ENCODE assay signal across 9 mouse cellular contexts in genomic region chr10:80166136-80166535, GRCm38 (mm10). TPM values are rescaled to one million over a fixed set of nuclear protein-coding genes. Genes with fewer than 3 reads are reported as not detected.
DNase-seq lines count a peak whose midpoint lies in the region; ATAC-seq and TF ChIP-seq lines count a peak whose summit lies in the region.
"Not testable (repeated sequence)": the region's sequence is repeated elsewhere in the genome, so short reads cannot be mapped to it uniquely, and the experiment has no call there.
"Had no signal": no experiment of that assay in that cellular context is flagged by ENCODE, and none has a peak within 500 bp of the region (broad histone marks: within the 10 kb centered on the region; RNA-seq: fewer than 3 reads in every experiment).

No protein-coding gene starts in this region.

- WGBS in embryonic facial prominence, embryonic 15.5 days: 86% methylated on average over 4 of the region's 4 CpGs
- WGBS in heart, embryonic 10.5 days: 77% methylated on average over 4 of the region's 4 CpGs
- 82% methylated on average over 4 of the region's 4 CpGs for WGBS in hindbrain, embryonic 13.5 days
- WGBS in kidney, embryonic 16.5 days: 92% methylated on average over 4 of the region's 4 CpGs
- 86% methylated on average over 4 of the region's 4 CpGs for WGBS in liver, embryonic 13.5 days (ENCODE audit: insufficient replicate concordance)
- WGBS in midbrain, embryonic 13.5 days: 80% methylated on average over 4 of the region's 4 CpGs
- WGBS in olfactory bulb, adult 2 months: 85% methylated on average over 4 of the region's 4 CpGs

- not testable (repeated sequence) for H3K9me3 ChIP-seq in E14TG2a.4 (ENCODE audit: low read length); embryonic facial prominence, embryonic 15.5 days (replicated peaks); heart, embryonic 10.5 days; hindbrain, embryonic 13.5 days; kidney, embryonic 16.5 days (ENCODE audit: low read length); liver, embryonic 13.5 days (replicated peaks); midbrain, embryonic 13.5 days

- TF ChIP-seq CTCF in E14TG2a.4 (conservative IDR thresholded peaks at IDR 0.05; ENCODE audit: low read length); olfactory bulb, adult 2 months (IDR thresholded peaks at IDR 0.05; ENCODE audit: insufficient read depth, low read depth, low read length): not testable (repeated sequence)

- peaks cover 87% of the 10 kb centered on the region for H3K4me1 ChIP-seq in E14TG2a.4 (replicated peaks; ENCODE audit: low read depth, low read length)
- H3K4me1 ChIP-seq in embryonic facial prominence, embryonic 15.5 days: peaks cover 75% of the 10 kb centered on the region
- H3K4me1 ChIP-seq in heart, embryonic 10.5 days: peaks cover 74% of the 10 kb centered on the region
- H3K4me1 ChIP-seq in hindbrain, embryonic 13.5 days (replicated peaks): peaks cover 67% of the 10 kb centered on the region
- H3K4me1 ChIP-seq in kidney, embryonic 16.5 days (ENCODE audit: insufficient read depth, low read length): peaks cover 75% of the 10 kb centered on the region
- peaks cover 80% of the 10 kb centered on the region for H3K4me1 ChIP-seq in liver, embryonic 13.5 days (replicated peaks)
- peaks cover 63% of the 10 kb centered on the region for H3K4me1 ChIP-seq in midbrain, embryonic 13.5 days (replicated peaks)
- peaks cover 58% of the 10 kb centered on the region for H3K4me1 ChIP-seq in olfactory bulb, adult 2 months (ENCODE audit: control insufficient read depth, insufficient read depth, low read length)

- not testable (repeated sequence) for ATAC-seq in embryonic facial prominence, embryonic 15.5 days (ENCODE audit: insufficient number of reproducible peaks, low FRiP score, low TSS enrichment, low read depth); hindbrain, embryonic 13.5 days (ENCODE audit: low FRiP score); kidney, embryonic 16.5 days (ENCODE audit: low FRiP score, low TSS enrichment); liver, embryonic 13.5 days (ENCODE audit: low read depth); midbrain, embryonic 13.5 days

- not testable (repeated sequence) for H3K27me3 ChIP-seq in E14TG2a.4 (ENCODE audit: insufficient read depth, low read length); embryonic facial prominence, embryonic 15.5 days; heart, embryonic 10.5 days (ENCODE audit: insufficient read depth, poor library complexity, severe bottlenecking); hindbrain, embryonic 13.5 days; kidney, embryonic 16.5 days (ENCODE audit: insufficient read depth, low read length); liver, embryonic 13.5 days; midbrain, embryonic 13.5 days

- H3K9ac ChIP-seq in embryonic facial prominence, embryonic 15.5 days: not testable (repeated sequence)
- H3K9ac ChIP-seq in hindbrain, embryonic 13.5 days: peak overlapping the region; percentile 75
- peak overlapping the region; percentile 100 for H3K9ac ChIP-seq in kidney, embryonic 16.5 days (replicated peaks; ENCODE audit: low read length)
- peak overlapping the region; percentile 62; the same call in 1 of the 2 replicates for H3K9ac ChIP-seq in liver, embryonic 13.5 days
- peak overlapping the region; percentile 50 for H3K9ac ChIP-seq in midbrain, embryonic 13.5 days (replicated peaks)

- H3K4me2 ChIP-seq in embryonic facial prominence, embryonic 15.5 days (replicated peaks): peak overlapping the region; percentile 84; the same call in 1 of the 2 replicates
- H3K4me2 ChIP-seq in hindbrain, embryonic 13.5 days: peak overlapping the region; percentile 75
- peak overlapping the region; percentile 92 for H3K4me2 ChIP-seq in kidney, embryonic 16.5 days (replicated peaks; ENCODE audit: low read depth, low read length)
- peak overlapping the region; percentile 96 for H3K4me2 ChIP-seq in liver, embryonic 13.5 days
- peak overlapping the region; percentile 79 for H3K4me2 ChIP-seq in midbrain, embryonic 13.5 days (replicated peaks)

- H3K4me3 ChIP-seq in E14TG2a.4 (replicated peaks; ENCODE audit: low read length): peak overlapping the region; percentile 74
- not testable (repeated sequence) for H3K4me3 ChIP-seq in embryonic facial prominence, embryonic 15.5 days (replicated peaks); kidney, embryonic 16.5 days (ENCODE audit: low read length); liver, embryonic 13.5 days (replicated peaks)
- H3K4me3 ChIP-seq in heart, embryonic 10.5 days: peak overlapping the region; percentile 65
- peak overlapping the region; percentile 42 for H3K4me3 ChIP-seq in hindbrain, embryonic 13.5 days
- peak overlapping the region; percentile 2; the same call in 1 of the 2 replicates for H3K4me3 ChIP-seq in midbrain, embryonic 13.5 days (replicated peaks)
- 0 out of 2 replicates have a peak overlapping the region, but pooled peaks have one; percentile 6 for H3K4me3 ChIP-seq in olfactory bulb, adult 2 months (ENCODE audit: insufficient read depth, low read depth, low read length)

- not testable (repeated sequence) for DNase-seq in heart, embryonic 10.5 days (ENCODE audit: low spot score); liver, embryonic 13.5 days

- TF ChIP-seq POLR2A in olfactory bulb, adult 2 months (IDR thresholded peaks at IDR 0.05; ENCODE audit: insufficient read depth, low read depth, low read length): not testable (repeated sequence)

- peak overlapping the region; percentile 53 for H3K27ac ChIP-seq in embryonic facial prominence, embryonic 15.5 days (replicated peaks)
- H3K27ac ChIP-seq in heart, embryonic 10.5 days: peak overlapping the region; percentile 100
- peak overlapping the region; percentile 100 for H3K27ac ChIP-seq in hindbrain, embryonic 13.5 days
- H3K27ac ChIP-seq in kidney, embryonic 16.5 days (ENCODE audit: low read length): peak overlapping the region; percentile 70
- peak overlapping the region; percentile 84 for H3K27ac ChIP-seq in liver, embryonic 13.5 days
- H3K27ac ChIP-seq in midbrain, embryonic 13.5 days: peak overlapping the region; percentile 91
- peak overlapping the region; percentile 87 for H3K27ac ChIP-seq in olfactory bulb, adult 2 months (ENCODE audit: insufficient read depth, low read depth, low read length)

- peaks cover 26% of the 10 kb centered on the region for H3K36me3 ChIP-seq in E14TG2a.4 (ENCODE audit: insufficient read depth, low read length)
- peaks cover 14% of the 10 kb centered on the region for H3K36me3 ChIP-seq in embryonic facial prominence, embryonic 15.5 days
- peaks cover 16% of the 10 kb centered on the region for H3K36me3 ChIP-seq in heart, embryonic 10.5 days
- peaks cover 15% of the 10 kb centered on the region for H3K36me3 ChIP-seq in hindbrain, embryonic 13.5 days
- peaks cover 15% of the 10 kb centered on the region for H3K36me3 ChIP-seq in kidney, embryonic 16.5 days (ENCODE audit: insufficient read depth, low read length)
- peaks cover 17% of the 10 kb centered on the region for H3K36me3 ChIP-seq in liver, embryonic 13.5 days
- H3K36me3 ChIP-seq in midbrain, embryonic 13.5 days: peaks cover 15% of the 10 kb centered on the region

RNA-seq across cellular contexts. Expression of gene Cirbp, which starts 0.4 kb away (rescaled TPM):
- polyA plus RNA-seq in embryonic facial prominence, embryonic 15.5 days (2015; fragmentation: Nextera tagmentation; extraction: Ambion mirVana): 102 and 116 TPM in 2 replicates
- 85.7 and 98.0 TPM in 2 replicates for polyA plus RNA-seq in heart, embryonic 10.5 days (2016; fragmentation: Nextera tagmentation; extraction: Ambion mirVana)
- polyA plus RNA-seq in hindbrain, embryonic 13.5 days (2015; fragmentation: Nextera tagmentation; extraction: Ambion mirVana): 364 and 409 TPM in 2 replicates
- polyA plus RNA-seq in kidney, embryonic 16.5 days (2015; fragmentation: Nextera tagmentation; extraction: Ambion mirVana): 96.2 and 101 TPM in 2 replicates
- polyA plus RNA-seq in liver, embryonic 13.5 days (2015; fragmentation: Nextera tagmentation; extraction: Ambion mirVana): 19.5 and 21.9 TPM in 2 replicates
- polyA plus RNA-seq in midbrain, embryonic 13.5 days (2015; fragmentation: Nextera tagmentation; extraction: Ambion mirVana): 354 and 412 TPM in 2 replicates
- not detected in 2 replicates for polyA plus RNA-seq in olfactory bulb, adult 2 months (2012; ENCODE audit: insufficient read depth, insufficient read length, low replicate concordance, missing spikeins)

RNA-seq across cellular contexts. Expression of gene 1600002K03Rik, which starts 6.6 kb away (rescaled TPM):
- polyA plus RNA-seq in embryonic facial prominence, embryonic 15.5 days (2015; fragmentation: Nextera tagmentation; extraction: Ambion mirVana): 12.0 and 13.6 TPM in 2 replicates
- polyA plus RNA-seq in heart, embryonic 10.5 days (2016; fragmentation: Nextera tagmentation; extraction: Ambion mirVana): 11.7 and 13.9 TPM in 2 replicates
- 11.9 and 14.1 TPM in 2 replicates for polyA plus RNA-seq in hindbrain, embryonic 13.5 days (2015; fragmentation: Nextera tagmentation; extraction: Ambion mirVana)
- polyA plus RNA-seq in kidney, embryonic 16.5 days (2015; fragmentation: Nextera tagmentation; extraction: Ambion mirVana): 15.2 and 15.3 TPM in 2 replicates
- 14.8 and 15.1 TPM in 2 replicates for polyA plus RNA-seq in liver, embryonic 13.5 days (2015; fragmentation: Nextera tagmentation; extraction: Ambion mirVana)
- 11.9 and 14.5 TPM in 2 replicates for polyA plus RNA-seq in midbrain, embryonic 13.5 days (2015; fragmentation: Nextera tagmentation; extraction: Ambion mirVana)
- polyA plus RNA-seq in olfactory bulb, adult 2 months (2012; ENCODE audit: insufficient read depth, insufficient read length, low replicate concordance, missing spikeins): not detected in 2 replicates

RNA-seq across cellular contexts. Expression of gene Efna2, which starts 13.1 kb away (rescaled TPM):
- polyA plus RNA-seq in embryonic facial prominence, embryonic 15.5 days (2015; fragmentation: Nextera tagmentation; extraction: Ambion mirVana): 30.9 and 31.8 TPM in 2 replicates
- 14.9 and 20.6 TPM in 2 replicates for polyA plus RNA-seq in heart, embryonic 10.5 days (2016; fragmentation: Nextera tagmentation; extraction: Ambion mirVana)
- polyA plus RNA-seq in hindbrain, embryonic 13.5 days (2015; fragmentation: Nextera tagmentation; extraction: Ambion mirVana): 18.8 and 21.4 TPM in 2 replicates
- polyA plus RNA-seq in kidney, embryonic 16.5 days (2015; fragmentation: Nextera tagmentation; extraction: Ambion mirVana): 11.0 and 11.8 TPM in 2 replicates
- 0.98 and 1.1 TPM in 2 replicates for polyA plus RNA-seq in liver, embryonic 13.5 days (2015; fragmentation: Nextera tagmentation; extraction: Ambion mirVana)
- 34.5 and 41.3 TPM in 2 replicates for polyA plus RNA-seq in midbrain, embryonic 13.5 days (2015; fragmentation: Nextera tagmentation; extraction: Ambion mirVana)
- not detected in 2 replicates for polyA plus RNA-seq in olfactory bulb, adult 2 months (2012; ENCODE audit: insufficient read depth, insufficient read length, low replicate concordance, missing spikeins)
- polyA plus RNA-seq: inflammation-experienced regulatory T-cells, adult 6 months had no signal

RNA-seq across cellular contexts. Expression of gene Midn, which starts 18.1 kb away (rescaled TPM):
- polyA plus RNA-seq in embryonic facial prominence, embryonic 15.5 days (2015; fragmentation: Nextera tagmentation; extraction: Ambion mirVana): 18.3 and 20.4 TPM in 2 replicates
- 16.1 and 24.4 TPM in 2 replicates for polyA plus RNA-seq in heart, embryonic 10.5 days (2016; fragmentation: Nextera tagmentation; extraction: Ambion mirVana)
- 32.4 and 34.7 TPM in 2 replicates for polyA plus RNA-seq in hindbrain, embryonic 13.5 days (2015; fragmentation: Nextera tagmentation; extraction: Ambion mirVana)
- polyA plus RNA-seq in kidney, embryonic 16.5 days (2015; fragmentation: Nextera tagmentation; extraction: Ambion mirVana): 15.9 and 16.8 TPM in 2 replicates
- polyA plus RNA-seq in liver, embryonic 13.5 days (2015; fragmentation: Nextera tagmentation; extraction: Ambion mirVana): 3.0 and 3.3 TPM in 2 replicates
- 35.9 and 40.6 TPM in 2 replicates for polyA plus RNA-seq in midbrain, embryonic 13.5 days (2015; fragmentation: Nextera tagmentation; extraction: Ambion mirVana)
- 128 TPM in 1 of 2 replicates, not detected in the other for polyA plus RNA-seq in olfactory bulb, adult 2 months (2012; ENCODE audit: insufficient read depth, insufficient read length, low replicate concordance, missing spikeins)

RNA-seq across cellular contexts. Expression of gene Cbarp, which starts 25.5 kb away (rescaled TPM):
- polyA plus RNA-seq in embryonic facial prominence, embryonic 15.5 days (2015; fragmentation: Nextera tagmentation; extraction: Ambion mirVana): 9.3 and 10.9 TPM in 2 replicates
- polyA plus RNA-seq in heart, embryonic 10.5 days (2016; fragmentation: Nextera tagmentation; extraction: Ambion mirVana): 2.0 and 4.0 TPM in 2 replicates
- 57.4 and 59.2 TPM in 2 replicates for polyA plus RNA-seq in hindbrain, embryonic 13.5 days (2015; fragmentation: Nextera tagmentation; extraction: Ambion mirVana)
- polyA plus RNA-seq in kidney, embryonic 16.5 days (2015; fragmentation: Nextera tagmentation; extraction: Ambion mirVana): 6.4 and 7.3 TPM in 2 replicates
- polyA plus RNA-seq in liver, embryonic 13.5 days (2015; fragmentation: Nextera tagmentation; extraction: Ambion mirVana): 0.54 and 0.69 TPM in 2 replicates
- 40.6 and 45.3 TPM in 2 replicates for polyA plus RNA-seq in midbrain, embryonic 13.5 days (2015; fragmentation: Nextera tagmentation; extraction: Ambion mirVana)
- not detected in 2 replicates for polyA plus RNA-seq in olfactory bulb, adult 2 months (2012; ENCODE audit: insufficient read depth, insufficient read length, low replicate concordance, missing spikeins)

Comparison
In these comparisons a context has a peak if more than half of its experiments do, and no peak if none do; other contexts are left out.
1. RNA of gene 1600002K03Rik, which starts 6.6 kb away (polyA plus RNA-seq): 15.2 to 15.3 TPM in kidney, embryonic 16.5 days, 14.8 to 15.1 TPM in liver, embryonic 13.5 days, 11.9 to 14.5 TPM in midbrain, embryonic 13.5 days, 11.9 to 14.1 TPM in hindbrain, embryonic 13.5 days, 11.7 to 13.9 TPM in heart, embryonic 10.5 days and 12.0 to 13.6 TPM in embryonic facial prominence, embryonic 15.5 days; not detected in olfactory bulb, adult 2 months; every median in the first group is over 10 times any median in the second.
2. Peak in every context shown above with its lines, with median percentiles within 50 percentile points of each other: H3K27ac ChIP-seq and H3K4me2 ChIP-seq.